Mouse (Mus musculus): ENCODE data around the gene Urm1. TPM values are rescaled to one million over a fixed set of nuclear protein-coding genes. Genes with fewer than 3 reads are reported as not detected.

Urm1 gene
- polyA plus RNA-seq, 1 experiment from 2014 or later, result 22.3 TPM

- Histone ChIP-seq H3K27me3 (ENCODE audit: low read depth, poor library complexity, severe bottlenecking) (no peaks in the 10 kb centered on the region), H3K4me1 (peaks cover 20% of the 10 kb centered on the region), H3K36me3 (peaks cover 39% of the 10 kb centered on the region), H3K27ac (replicated peaks) (peak overlapping the region; percentile 89), H3K9me3 (replicated peaks) (no peaks in the 10 kb centered on the region), H3K4me3 (peak overlapping the region; percentile 98)
- WGBS, result under 1% methylated on average over 39 of the region's 39 CpGs
- no peak for DNase-seq (ENCODE audit: low spot score)
Measured at GRCm38 (mm10) chr2:29802827-29803201, 17.1 kb upstream of the Urm1 start.

GRCm38 (mm10) chr2:29803400-29803831, 16.5 kb upstream of the Urm1 start:
- H3K4me1 ChIP-seq, result peaks cover 20% of the 10 kb centered on the region
- H3K27ac ChIP-seq (replicated peaks), result peak overlapping the region; percentile 89
- peaks cover 45% of the 10 kb centered on the region for H3K36me3 ChIP-seq
- peak overlapping the region; percentile 98 for H3K4me3 ChIP-seq
- H3K27me3 ChIP-seq (ENCODE audit: low read depth, poor library complexity, severe bottlenecking), result no peaks in the 10 kb centered on the region
- 25% methylated on average over 6 of the region's 6 CpGs for WGBS
- no peaks in the 10 kb centered on the region for H3K9me3 ChIP-seq (replicated peaks)
- DNase-seq (ENCODE audit: low spot score), result peak; percentile 40

GRCm38 (mm10) chr2:29815678-29816371, 4.0 kb upstream of the Urm1 start:
- Histone ChIP-seq H3K27me3 (ENCODE audit: low read depth, poor library complexity, severe bottlenecking) (peaks cover 16% of the 10 kb centered on the region; the same call in 1 of the 2 replicates), H3K4me3 (no peak overlapping the region), H3K4me1 (peaks cover 37% of the 10 kb centered on the region), H3K27ac (replicated peaks) (peak overlapping the region; percentile 13; the same call in 1 of the 2 replicates), H3K36me3 (peaks cover 62% of the 10 kb centered on the region), H3K9me3 (replicated peaks) (no peaks in the 10 kb centered on the region)
- no peak for DNase-seq (ENCODE audit: low spot score)
- whole genome bisulfite sequencing, result 84% methylated on average over 11 of the region's 11 CpGs

GRCm38 (mm10) chr2:29817426-29818232, 2.2 kb upstream of the Urm1 start:
- peaks cover 46% of the 10 kb centered on the region for H3K4me1 ChIP-seq
- no peaks in the 10 kb centered on the region for H3K9me3 ChIP-seq (replicated peaks)
- peaks cover 16% of the 10 kb centered on the region; the same call in 1 of the 2 replicates for H3K27me3 ChIP-seq (ENCODE audit: low read depth, poor library complexity, severe bottlenecking)
- peak; percentile 89 for DNase-seq (ENCODE audit: low spot score)
- H3K4me3 ChIP-seq, result peak overlapping the region; percentile 14; the same call in 1 of the 2 replicates
- 37% methylated on average over 8 of the region's 8 CpGs for WGBS
- H3K36me3 ChIP-seq, result peaks cover 44% of the 10 kb centered on the region
- H3K27ac ChIP-seq (replicated peaks), result peak overlapping the region; percentile 92

- 4% methylated on average over 2 of the region's 2 CpGs for WGBS
- peaks cover 46% of the 10 kb centered on the region for H3K4me1 ChIP-seq
- no peak for DNase-seq (ENCODE audit: low spot score)
- H3K27me3 ChIP-seq (ENCODE audit: low read depth, poor library complexity, severe bottlenecking), result peaks cover 16% of the 10 kb centered on the region; the same call in 1 of the 2 replicates
- peak overlapping the region; percentile 92 for H3K27ac ChIP-seq (replicated peaks)
- peaks cover 27% of the 10 kb centered on the region for H3K36me3 ChIP-seq
- no peaks in the 10 kb centered on the region for H3K9me3 ChIP-seq (replicated peaks)
- peak overlapping the region; percentile 47 for H3K4me3 ChIP-seq
Measured at GRCm38 (mm10) chr2:29819363-29819762, 512 bp upstream of the Urm1 start.

GRCm38 (mm10) chr2:29826318-29826925, 6.5 kb downstream of the Urm1 start:
- H3K4me3 ChIP-seq, result peak overlapping the region; percentile 78
- H3K36me3 ChIP-seq, result peaks cover 24% of the 10 kb centered on the region
- H3K9me3 ChIP-seq (replicated peaks), result no peaks in the 10 kb centered on the region; the same call in 1 of the 2 replicates
- WGBS, result 19% methylated on average over 11 of the region's 11 CpGs
- H3K27me3 ChIP-seq (ENCODE audit: low read depth, poor library complexity, severe bottlenecking), result no peaks in the 10 kb centered on the region
- H3K27ac ChIP-seq (replicated peaks), result peak overlapping the region; percentile 91
- DNase-seq (ENCODE audit: low spot score), result no peak
- H3K4me1 ChIP-seq, result peaks cover 25% of the 10 kb centered on the region

- Histone ChIP-seq H3K4me1 (peaks cover 23% of the 10 kb centered on the region), H3K27ac (replicated peaks) (peak overlapping the region; percentile 91), H3K9me3 (replicated peaks) (no peaks in the 10 kb centered on the region; the same call in 1 of the 2 replicates), H3K4me3 (peak overlapping the region; percentile 78), H3K27me3 (ENCODE audit: low read depth, poor library complexity, severe bottlenecking) (no peaks in the 10 kb centered on the region), H3K36me3 (peaks cover 30% of the 10 kb centered on the region)
- DNase-seq (ENCODE audit: low spot score), result peak; percentile 96
- under 1% methylated on average over 48 of the region's 48 CpGs for WGBS
Measured at GRCm38 (mm10) chr2:29826926-29827708, 7.2 kb downstream of the Urm1 start.

- DNase-seq (ENCODE audit: low spot score), result no peak
- Histone ChIP-seq H3K9me3 (replicated peaks) (no peaks in the 10 kb centered on the region; the same call in 1 of the 2 replicates), H3K4me3 (peak overlapping the region; percentile 78), H3K4me1 (peaks cover 23% of the 10 kb centered on the region), H3K27me3 (ENCODE audit: low read depth, poor library complexity, severe bottlenecking) (no peaks in the 10 kb centered on the region; the same call in 1 of the 2 replicates), H3K27ac (replicated peaks) (peak overlapping the region; percentile 91), H3K36me3 (peaks cover 33% of the 10 kb centered on the region)
- 5% methylated on average over 12 of the region's 12 CpGs for WGBS
Measured at GRCm38 (mm10) chr2:29827709-29828024, 7.8 kb downstream of the Urm1 start.

GRCm38 (mm10) chr2:29831106-29831505, 11.2 kb downstream of the Urm1 start:
- no peak overlapping the region for H3K4me3 ChIP-seq
- H3K27me3 ChIP-seq (ENCODE audit: low read depth, poor library complexity, severe bottlenecking), result peaks cover 4% of the 10 kb centered on the region; the same call in 1 of the 2 replicates
- peaks cover 42% of the 10 kb centered on the region for H3K4me1 ChIP-seq
- no peak overlapping the region for H3K27ac ChIP-seq (replicated peaks)
- peaks cover 36% of the 10 kb centered on the region for H3K36me3 ChIP-seq
- no peaks in the 10 kb centered on the region for H3K9me3 ChIP-seq (replicated peaks)
- DNase-seq (ENCODE audit: low spot score), result no peak
- WGBS, result 88% methylated on average over 4 of the region's 4 CpGs

GRCm38 (mm10) chr2:29833796-29834195, 13.9 kb downstream of the Urm1 start:
- Histone ChIP-seq H3K27ac (replicated peaks) (peak overlapping the region; percentile 61; the same call in 1 of the 2 replicates), H3K9me3 (replicated peaks) (no peaks in the 10 kb centered on the region), H3K4me3 (no peak overlapping the region), H3K27me3 (ENCODE audit: low read depth, poor library complexity, severe bottlenecking) (peaks cover 23% of the 10 kb centered on the region), H3K36me3 (peaks cover 45% of the 10 kb centered on the region), H3K4me1 (peaks cover 50% of the 10 kb centered on the region)
- 94% methylated on average over 5 of the region's 5 CpGs for WGBS
- no peak for DNase-seq (ENCODE audit: low spot score)

- Histone ChIP-seq H3K4me1 (peaks cover 65% of the 10 kb centered on the region), H3K9me3 (replicated peaks) (no peaks in the 10 kb centered on the region), H3K36me3 (peaks cover 42% of the 10 kb centered on the region), H3K27ac (replicated peaks) (peak overlapping the region; percentile 89), H3K27me3 (ENCODE audit: low read depth, poor library complexity, severe bottlenecking) (peaks cover 23% of the 10 kb centered on the region), H3K4me3 (peak overlapping the region; percentile 28)
- peak; percentile 73 for DNase-seq (ENCODE audit: low spot score)
- 17% methylated on average over 2 of the region's 2 CpGs for WGBS
Measured at GRCm38 (mm10) chr2:29835391-29835899, 15.6 kb downstream of the Urm1 start.

- peaks cover 47% of the 10 kb centered on the region for H3K27me3 ChIP-seq (ENCODE audit: low read depth, poor library complexity, severe bottlenecking)
- H3K4me3 ChIP-seq, result peak overlapping the region; percentile 27
- H3K4me1 ChIP-seq, result peaks cover 98% of the 10 kb centered on the region
- DNase-seq (ENCODE audit: low spot score), result peak; percentile 91
- WGBS, result 15% methylated on average over 4 of the region's 4 CpGs
- H3K9me3 ChIP-seq (replicated peaks), result no peaks in the 10 kb centered on the region
- peaks cover 54% of the 10 kb centered on the region for H3K36me3 ChIP-seq
- H3K27ac ChIP-seq (replicated peaks), result peak overlapping the region; percentile 89
Measured at GRCm38 (mm10) chr2:29839460-29839859, 19.6 kb downstream of the Urm1 start.
